Mouse (Mus musculus): Measurements from ENCODE around the gene Gdpgp1. TPM values are rescaled to one million over a fixed set of nuclear protein-coding genes. Genes with fewer than 3 reads are reported as not detected.
A peak's percentile ranks its signal among the peaks of the same experiment; 100 is the strongest.

The Gdpgp1 gene
- total and polyA plus RNA-seq, 3 experiments: 2.0 to 3.6 (median 3.0) TPM

- no peaks in the 10 kb centered on the region for H3K27me3 ChIP-seq (replicated peaks)
- H3K4me3 ChIP-seq (replicated peaks in 1 of 3; ENCODE audit: low read depth in 2 of 3, low read length in 2 of 3, poor library complexity in 1 of 3): no peak overlapping the region
- in situ Hi-C loops (cut with MboI; ENCODE audit: low pct_ligation_motif_present, low pct_unique_long_range_greater_than_20kb, low sequenced_read_pairs): loop anchor here (25.0 kb wide), 1 partner anchor 245 kb away; the partner anchor contains the start of gene Zfp710
- H3K4me2 ChIP-seq (ENCODE audit: insufficient read depth, low read depth, poor library complexity, severe bottlenecking): no peak overlapping the region
- H3K4me1 ChIP-seq (ENCODE audit: control insufficient read depth in 1 of 2, insufficient read depth in 2 of 2): peaks cover 0 to 20% of the 10 kb centered on the region in 2 experiments; a peak in 2 of 4 replicates
- no peak for TF ChIP-seq USF2 (conservative IDR thresholded peaks at IDR 0.05; ENCODE audit: low read depth, low read length)
- no peak for TF ChIP-seq SIN3A (IDR thresholded peaks at IDR 0.05; ENCODE audit: low read length)
- no peak for TF ChIP-seq CHD2 (IDR thresholded peaks at IDR 0.05; ENCODE audit: low read length)
- no peak for TF ChIP-seq CTCF (conservative IDR thresholded peaks at IDR 0.05 in 1 of 2, IDR thresholded peaks at IDR 0.05 in 1 of 2; ENCODE audit: low read depth in 2 of 2, low read length in 2 of 2)
- no peak for TF ChIP-seq KAT2A (IDR thresholded peaks at IDR 0.05; ENCODE audit: insufficient replicate concordance, low read length)
- no peak for TF ChIP-seq MAX (IDR thresholded peaks at IDR 0.05; ENCODE audit: low read length)
- TF ChIP-seq ETS1 (conservative IDR thresholded peaks at IDR 0.05; ENCODE audit: low read depth, low read length): no peak
- no peak for TF ChIP-seq RCOR1 (conservative IDR thresholded peaks at IDR 0.05; ENCODE audit: low read depth, low read length)
- TF ChIP-seq POLR2A (IDR thresholded peaks at IDR 0.05; ENCODE audit: low read depth, low read length): no peak
- TF ChIP-seq NRF1 (IDR thresholded peaks at IDR 0.05; ENCODE audit: low read depth, low read length): no peak
- TF ChIP-seq NELFE (IDR thresholded peaks at IDR 0.05; ENCODE audit: low read depth, low read length): no peak
- no peak for TF ChIP-seq POLR2AphosphoS2 (IDR thresholded peaks at IDR 0.05; ENCODE audit: low read depth, low read length)
- no peak for TF ChIP-seq IRF4 (IDR thresholded peaks at IDR 0.05; ENCODE audit: low read depth, low read length)
- TF ChIP-seq ZC3H11A (IDR thresholded peaks at IDR 0.05; ENCODE audit: low read depth, low read length): no peak
- peaks cover 15% of the 10 kb centered on the region for H3K79me2 ChIP-seq (replicated peaks; ENCODE audit: control insufficient read depth, extremely low read depth, insufficient read depth, poor library complexity, severe bottlenecking)
- no peaks in the 10 kb centered on the region for H3K36me3 ChIP-seq (replicated peaks in 1 of 2; ENCODE audit: control insufficient read depth in 1 of 2, insufficient read depth in 1 of 2, low read length in 1 of 2)
- DNase-seq (ENCODE audit: extremely low read depth): no peak
- H3K9me3 ChIP-seq (replicated peaks; ENCODE audit: low read length): no peaks in the 10 kb centered on the region
- no peak overlapping the region for H3K9ac ChIP-seq (ENCODE audit: insufficient read depth, low read depth)
- dilution Hi-C loops (cut with MboI; ENCODE audit: extremely low pct_ligation_motif_present, extremely low pct_unique_long_range_greater_than_20kb, low sequenced_read_pairs): no loop called here
- H3K27ac ChIP-seq (ENCODE audit: insufficient read depth, low read depth): no peak overlapping the region
Observed at GRCm38 (mm10) chr7:80257706-80258105, 25.0 kb downstream of the Gdpgp1 start.

GRCm38 (mm10) chr7:80260625-80261371 lies 28.1 kb downstream of the Gdpgp1 start, which contains the start of gene Ngrn:
Ngrn (plus strand) TSS chr7:80261215.
- H3K4me2 ChIP-seq (ENCODE audit: insufficient read depth, low read depth, poor library complexity, severe bottlenecking): peak within 1 kb of the TSS; percentile 78
- dilution Hi-C loops (cut with MboI; ENCODE audit: extremely low pct_ligation_motif_present, extremely low pct_unique_long_range_greater_than_20kb, low sequenced_read_pairs): no loop called here
- in situ Hi-C loops (cut with MboI; ENCODE audit: low pct_ligation_motif_present, low pct_unique_long_range_greater_than_20kb, low sequenced_read_pairs): loop anchor here (25.0 kb wide), 1 partner anchor 248 kb away; the partner anchor contains the start of gene Zfp710
- peak within 1 kb of the TSS; percentile 49 for H3K27ac ChIP-seq (ENCODE audit: insufficient read depth, low read depth)
- H3K9me3 ChIP-seq (replicated peaks; ENCODE audit: low read length): no peaks in the 10 kb centered on the region
- peak within 1 kb of the TSS; percentile 80 to 99 (median 83) for H3K4me3 ChIP-seq (replicated peaks in 1 of 3; ENCODE audit: low read depth in 2 of 3, low read length in 2 of 3, poor library complexity in 1 of 3)
- H3K36me3 ChIP-seq (replicated peaks in 1 of 2; ENCODE audit: control insufficient read depth in 1 of 2, insufficient read depth in 1 of 2, low read length in 1 of 2): peaks cover 20 to 28% of the 10 kb centered on the region in 2 experiments
- H3K27me3 ChIP-seq (replicated peaks): no peaks in the 10 kb centered on the region
- peak within 1 kb of the TSS; percentile 81 for H3K9ac ChIP-seq (ENCODE audit: insufficient read depth, low read depth)
- H3K4me1 ChIP-seq (ENCODE audit: control insufficient read depth in 1 of 2, insufficient read depth in 2 of 2): peaks cover 3 to 23% of the 10 kb centered on the region in 2 experiments; a peak in 2 of 4 replicates
- peaks cover 23% of the 10 kb centered on the region for H3K79me2 ChIP-seq (replicated peaks; ENCODE audit: control insufficient read depth, extremely low read depth, insufficient read depth, poor library complexity, severe bottlenecking)
- peak; percentile 90 for DNase-seq (ENCODE audit: extremely low read depth)
- TF ChIP-seq CTCF (conservative IDR thresholded peaks at IDR 0.05 in 1 of 2, IDR thresholded peaks at IDR 0.05 in 1 of 2; ENCODE audit: low read depth in 2 of 2, low read length in 2 of 2) (no peak; a peak in 1 of 4 replicates), ELF1 (IDR thresholded peaks at IDR 0.05; ENCODE audit: low read depth, low read length) (peak; percentile 97), CHD2 (IDR thresholded peaks at IDR 0.05; ENCODE audit: low read length) (peak; percentile 72), MEF2A (IDR thresholded peaks at IDR 0.05; ENCODE audit: borderline replicate concordance, low read depth, low read length) (peak; percentile 36; the same call in 1 of the 2 replicates), USF2 (conservative IDR thresholded peaks at IDR 0.05; ENCODE audit: low read depth, low read length) (no peak), UBTF (IDR thresholded peaks at IDR 0.05; ENCODE audit: low read depth, low read length) (no peak), SIN3A (IDR thresholded peaks at IDR 0.05; ENCODE audit: low read length) (peak; percentile 92), POLR2A (IDR thresholded peaks at IDR 0.05; ENCODE audit: low read depth, low read length) (peak; percentile 90), IRF4 (IDR thresholded peaks at IDR 0.05; ENCODE audit: low read depth, low read length) (peak; percentile 88), SMC3 (IDR thresholded peaks at IDR 0.05; ENCODE audit: low read depth, low read length) (no peak), KAT2A (IDR thresholded peaks at IDR 0.05; ENCODE audit: insufficient replicate concordance, low read length) (peak; percentile 89; the same call in 1 of the 2 replicates), CHD1 (IDR thresholded peaks at IDR 0.05; ENCODE audit: low read depth, low read length) (no peak), PAX5 (IDR thresholded peaks at IDR 0.05; ENCODE audit: low read length) (no peak), MAZ (IDR thresholded peaks at IDR 0.05; ENCODE audit: low read depth, low read length) (peak; percentile 82), POLR2AphosphoS2 (IDR thresholded peaks at IDR 0.05; ENCODE audit: low read depth, low read length) (peak; percentile 95), MXI1 (IDR thresholded peaks at IDR 0.05; ENCODE audit: low read depth, low read length) (peak; percentile 89), ZKSCAN1 (IDR thresholded peaks at IDR 0.05; ENCODE audit: borderline replicate concordance, low read depth, low read length) (no peak), JUN (IDR thresholded peaks at IDR 0.05; ENCODE audit: insufficient read depth, low read depth, low read length) (no peak), ZC3H11A (IDR thresholded peaks at IDR 0.05; ENCODE audit: low read depth, low read length) (no peak), NELFE (IDR thresholded peaks at IDR 0.05; ENCODE audit: low read depth, low read length) (peak; percentile 97), MYC (IDR thresholded peaks at IDR 0.05; ENCODE audit: low read depth, low read length) (peak; percentile 78; the same call in 1 of the 2 replicates), ZNF384 (IDR thresholded peaks at IDR 0.05; ENCODE audit: low read depth, low read length) (no peak), ZMIZ1 (IDR thresholded peaks at IDR 0.05; ENCODE audit: low read depth, low read length) (peak; percentile 87), MAX (IDR thresholded peaks at IDR 0.05; ENCODE audit: low read length) (peak; percentile 73; the same call in 1 of the 2 replicates), TCF12 (IDR thresholded peaks at IDR 0.05; ENCODE audit: low read depth, low read length) (peak; percentile 84)
